Mouse (Mus musculus): ENCODE data around the gene Slc25a38. TPM values are rescaled to one million over a fixed set of nuclear protein-coding genes. Genes with fewer than 3 reads are reported as not detected.

Slc25a38 gene
- polyA plus RNA-seq, 1 experiment from 2014 or later = 35.5 TPM

Other genes starting within 250 kb of the Slc25a38 start
- gene Wdr48, start 215.5 kb upstream of the Slc25a38 start, polyA plus RNA-seq (2014; fragmentation: Nextera tagmentation; extraction: Ambion mirVana) = 61.8 and 67.2 TPM in 2 replicates
- gene Gorasp1, start 172.8 kb upstream of the Slc25a38 start, polyA plus RNA-seq (2014; fragmentation: Nextera tagmentation; extraction: Ambion mirVana) = 20.5 and 23.6 TPM in 2 replicates
- gene Ttc21a, start 172.8 kb upstream of the Slc25a38 start, polyA plus RNA-seq (2014; fragmentation: Nextera tagmentation; extraction: Ambion mirVana) = 0.23 and 0.34 TPM in 2 replicates
- 1.3 and 1.6 TPM in 2 replicates for gene Csrnp1, start 125.7 kb upstream of the Slc25a38 start, polyA plus RNA-seq (2014; fragmentation: Nextera tagmentation; extraction: Ambion mirVana)
- gene Xirp1, start 86.8 kb upstream of the Slc25a38 start, polyA plus RNA-seq (2014; fragmentation: Nextera tagmentation; extraction: Ambion mirVana) = 0.32 and 0.33 TPM in 2 replicates
- 2.7 and 2.9 TPM in 2 replicates for gene Cx3cr1, start 40.5 kb upstream of the Slc25a38 start, polyA plus RNA-seq (2014; fragmentation: Nextera tagmentation; extraction: Ambion mirVana)
- gene Ccr8, start 18.3 kb upstream of the Slc25a38 start, polyA plus RNA-seq (2014; fragmentation: Nextera tagmentation; extraction: Ambion mirVana) = not detected in 2 replicates
- 1,461 and 1,514 TPM in 2 replicates for gene Rpsa, start 17.3 kb downstream of the Slc25a38 start, polyA plus RNA-seq (2014; fragmentation: Nextera tagmentation; extraction: Ambion mirVana)
- gene Mobp, start 39.3 kb downstream of the Slc25a38 start, polyA plus RNA-seq (2014; fragmentation: Nextera tagmentation; extraction: Ambion mirVana) = not detected in 2 replicates
- gene Myrip, start 191.1 kb downstream of the Slc25a38 start, polyA plus RNA-seq (2014; fragmentation: Nextera tagmentation; extraction: Ambion mirVana) = 0.88 and 1.4 TPM in 2 replicates